Mouse (Mus musculus): ENCODE results near the gene Phf21b. TPM values are rescaled to one million over a fixed set of nuclear protein-coding genes. Genes with fewer than 3 reads are reported as not detected.

Phf21b gene
- total RNA-seq (2023): 6.0 TPM

GRCm38 (mm10) chr15:84856006-84856995, at the start of gene Phf21b:
Phf21b (minus strand) TSS chr15:84856049.

Other genes with a start within 250 kb of the Phf21b start
- gene Prr5, start 186.4 kb downstream of the Phf21b start, total RNA-seq (2023): 4.2 TPM
- 0.38 TPM for gene Arhgap8, start 136.0 kb downstream of the Phf21b start, total RNA-seq (2023)
- 0.38 TPM for gene Gm29666, start 64.0 kb upstream of the Phf21b start, total RNA-seq (2023)
- 83.7 TPM for gene Nup50, start 67.4 kb upstream of the Phf21b start, total RNA-seq (2023)
- 28.0 TPM for gene 5031439G07Rik, start 132.5 kb upstream of the Phf21b start, total RNA-seq (2023)
- gene Upk3a, start 161.1 kb upstream of the Phf21b start, total RNA-seq (2023): not detected
- 152 TPM for gene Fam118a, start 172.9 kb upstream of the Phf21b start, total RNA-seq (2023)